Mouse (Mus musculus) E14TG2a.4 (cell line): Measurements from ENCODE around the gene Olfr312.

Experiments
- H3K27me3 ChIP-seq: 2 replicates; pipeline ENCODE4 v1.6.1; 2014; ENCODE audit warnings: low read length, control low read depth; ENCODE audit not compliant: insufficient read depth
- H3K36me3 ChIP-seq: 2 replicates; pipeline ENCODE4 v1.6.1; 2014; ENCODE audit warnings: low read length, control low read depth; ENCODE audit not compliant: insufficient read depth
- H3K4me1 ChIP-seq: replicated peaks from 2 replicates; pipeline ENCODE4 v1.6.1; 2014; ENCODE audit warnings: low read depth, low read length, control low read depth
- H3K4me3 ChIP-seq: replicated peaks from 2 replicates; pipeline ENCODE4 v1.5.1; 2014; ENCODE audit warnings: mild to moderate bottlenecking, low read length
- H3K9me3 ChIP-seq: 2 replicates; pipeline ENCODE4 v1.6.1; 2014; ENCODE audit warnings: low read length, control low read depth
- CTCF ChIP-seq: conservative IDR thresholded peaks from 2 replicates; pipeline ENCODE4 v1.5.1; 2014; ENCODE audit warnings: low read length
- NANOG ChIP-seq: IDR thresholded peaks from 2 replicates; pipeline ENCODE4 v1.6.1; 2014; ENCODE audit warnings: borderline replicate concordance, low read length, mixed read lengths
- POU5F1 ChIP-seq: IDR thresholded peaks from 2 replicates; pipeline ENCODE4 v1.6.1; 2014; ENCODE audit warnings: low read length, borderline replicate concordance

Gene Olfr312

DNA sequence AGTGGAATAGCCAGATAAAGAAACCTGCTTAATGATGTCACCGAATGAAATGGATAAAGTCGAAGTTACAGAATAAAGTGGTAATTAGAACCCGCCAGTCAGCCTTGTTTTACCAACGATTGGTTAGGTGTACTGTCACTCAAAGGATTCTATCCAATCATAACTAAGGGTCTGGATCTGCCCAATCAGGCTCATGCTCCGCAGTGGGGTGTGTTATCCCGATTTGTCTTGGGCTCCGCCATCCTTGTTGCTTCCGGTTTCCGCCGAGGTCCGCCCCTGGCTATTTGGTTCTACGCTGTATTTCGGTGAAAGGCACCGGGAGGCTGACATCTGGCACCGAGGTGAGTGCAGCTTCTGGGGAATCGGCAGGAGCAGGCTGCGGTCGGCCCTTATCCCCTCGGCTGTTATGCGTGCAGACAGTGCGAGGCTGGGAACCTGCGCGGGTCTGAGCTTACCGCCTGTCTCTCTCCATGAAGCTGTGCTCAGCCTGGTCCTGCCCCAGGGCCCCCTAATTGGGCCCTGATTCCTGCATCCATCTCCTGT is 18.0 kb downstream of the Olfr312 start, which contains the start of gene Gm12258:
Gm12258 (plus strand) TSS at position 240 of the 543 bp plus-strand sequence.
- Histone ChIP-seq H3K36me3 (peaks cover 14% of the 10 kb centered on the region), H3K27me3 (no peaks in the 10 kb centered on the region), H3K9me3 (peaks cover 5% of the 10 kb centered on the region; the same call in 1 of the 2 replicates), H3K4me1 (peaks cover 7% of the 10 kb centered on the region), H3K4me3 (peak within 1 kb of the TSS; percentile 92)
- TF ChIP-seq CTCF (no peak), NANOG (no peak), POU5F1 (no peak)

DNA sequence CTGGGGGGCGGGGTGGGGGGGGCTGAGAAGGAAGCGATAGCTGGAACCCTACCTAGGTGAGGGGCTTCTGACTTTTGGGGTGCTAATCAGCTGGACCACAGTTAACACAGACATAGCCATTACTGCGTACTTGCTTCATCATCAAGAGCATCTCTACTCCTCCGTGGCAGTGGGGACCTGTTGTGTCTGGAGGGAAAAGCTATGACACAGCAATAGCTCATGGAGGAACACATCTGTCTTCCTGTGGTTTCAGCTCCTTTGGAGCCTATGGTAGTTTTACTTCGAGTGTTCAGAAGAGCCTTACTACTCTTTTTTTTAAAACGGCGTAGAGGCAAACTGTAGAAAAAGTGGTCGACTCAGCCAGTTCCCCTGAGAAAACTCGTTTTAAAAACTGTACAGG is 18.6 kb downstream of the Olfr312 start:
- H3K4me3 ChIP-seq = peak overlapping the region; percentile 92

DNA sequence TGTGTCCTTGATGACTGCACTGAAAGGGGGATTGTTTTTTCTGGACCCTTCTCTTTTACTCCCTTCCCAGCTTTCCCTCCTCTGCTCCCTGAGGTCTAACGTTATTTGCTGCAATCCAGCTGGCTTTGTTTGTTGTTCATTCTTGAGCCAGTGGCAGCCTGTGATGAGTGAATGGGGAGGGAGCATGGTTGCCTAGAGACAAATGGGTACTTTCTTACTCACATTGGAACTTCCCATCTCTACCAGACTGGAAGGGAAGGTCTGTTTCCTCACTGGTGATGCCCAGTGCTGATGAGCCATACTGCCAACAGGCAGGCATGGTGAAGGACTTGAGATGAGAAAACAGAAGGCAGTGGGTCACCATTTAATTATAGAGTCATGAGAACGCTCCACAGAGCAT is 20.7 kb downstream of the Olfr312 start:
- TF ChIP-seq NANOG = no peak
- no peak for TF ChIP-seq CTCF
- no peak for TF ChIP-seq POU5F1
- H3K9me3 ChIP-seq = peaks cover 5% of the 10 kb centered on the region; the same call in 1 of the 2 replicates
- H3K4me1 ChIP-seq = peaks cover 7% of the 10 kb centered on the region
- H3K27me3 ChIP-seq = no peaks in the 10 kb centered on the region
- H3K4me3 ChIP-seq = no peak overlapping the region
- peaks cover 21% of the 10 kb centered on the region for H3K36me3 ChIP-seq

More for the DNA sequence above, 18.6 kb downstream of the Olfr312 start:
- no peaks in the 10 kb centered on the region for H3K27me3 ChIP-seq
- TF ChIP-seq NANOG (no peak), CTCF (no peak), POU5F1 (no peak)
- peaks cover 7% of the 10 kb centered on the region for H3K4me1 ChIP-seq
- peaks cover 5% of the 10 kb centered on the region; the same call in 1 of the 2 replicates for H3K9me3 ChIP-seq
- peaks cover 14% of the 10 kb centered on the region for H3K36me3 ChIP-seq

DNA sequence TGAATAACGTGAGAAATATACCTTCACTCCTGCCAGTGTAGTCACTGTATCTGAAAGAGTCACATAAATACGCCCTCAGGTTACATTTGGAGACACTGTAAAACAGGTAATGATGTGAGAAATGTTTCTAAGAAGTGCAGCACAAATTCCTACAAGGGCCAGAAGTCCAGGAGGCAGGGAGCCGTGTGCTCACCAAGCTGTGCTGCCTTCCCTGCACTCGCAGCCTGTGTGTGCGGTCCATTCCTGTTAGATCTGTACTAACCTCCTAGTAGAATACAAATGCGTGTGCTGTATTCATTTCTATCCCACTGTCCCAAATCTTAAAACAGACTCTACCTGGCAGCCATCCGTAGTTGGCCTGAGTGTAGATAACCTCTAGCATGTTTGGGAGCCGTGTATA is 31.7 kb downstream of the Olfr312 start:
- no peak for TF ChIP-seq CTCF
- TF ChIP-seq POU5F1 = no peak
- TF ChIP-seq NANOG = no peak
- H3K9me3 ChIP-seq = no peaks in the 10 kb centered on the region
- H3K4me3 ChIP-seq = no peak overlapping the region
- H3K36me3 ChIP-seq = peaks cover 34% of the 10 kb centered on the region
- H3K27me3 ChIP-seq = no peaks in the 10 kb centered on the region
- H3K4me1 ChIP-seq = no peaks in the 10 kb centered on the region

DNA sequence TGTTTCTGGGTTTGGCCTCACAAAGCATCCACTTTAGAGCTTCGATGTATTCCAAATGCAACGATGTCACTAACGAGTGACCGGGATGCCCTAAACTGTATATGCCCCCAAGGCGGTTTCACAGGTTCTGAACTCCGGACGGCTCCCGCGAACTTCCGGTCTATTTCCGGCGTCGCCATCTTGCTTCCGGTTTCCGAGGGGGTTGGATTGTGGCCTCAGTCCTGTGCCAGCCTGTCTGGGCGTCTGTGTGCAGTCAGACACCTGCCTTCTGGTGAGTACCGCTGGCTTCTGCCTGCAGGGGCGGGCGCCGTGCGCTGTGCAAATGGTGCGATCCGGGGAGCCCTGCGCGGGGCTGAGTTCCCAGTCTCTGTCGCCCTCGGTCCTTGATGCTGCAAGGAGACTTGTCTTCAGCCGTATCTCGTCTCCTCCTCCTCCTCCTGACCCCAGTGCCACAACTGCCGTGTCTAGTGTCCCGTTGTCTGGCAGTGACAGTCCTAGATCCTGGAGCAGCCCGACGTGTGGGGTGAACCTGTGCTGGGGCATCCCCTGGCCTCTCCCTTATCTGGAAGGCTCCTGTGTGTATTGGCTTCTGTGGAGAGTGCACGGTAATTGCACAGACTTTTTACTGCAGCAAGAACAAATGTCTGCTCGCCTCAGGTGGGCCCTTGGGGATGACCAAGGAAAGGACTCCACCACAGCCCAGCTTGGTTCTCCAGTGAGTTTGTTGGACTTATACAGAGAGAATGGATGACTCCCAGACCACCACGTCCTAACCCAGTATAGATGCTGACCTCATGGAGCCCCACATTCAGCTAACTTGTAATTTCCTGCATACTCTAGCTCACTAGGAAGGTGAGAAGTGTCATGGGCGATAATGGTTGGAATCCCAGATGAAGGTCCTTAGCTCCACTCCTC is 38.3 kb downstream of the Olfr312 start, which contains the start of gene 2810021J22Rik:
2810021J22Rik (plus strand) TSS at position 178 of the 915 bp plus-strand sequence.
- Histone ChIP-seq H3K4me1 (peaks cover 12% of the 10 kb centered on the region), H3K27me3 (no peaks in the 10 kb centered on the region), H3K4me3 (peak within 1 kb of the TSS; percentile 85), H3K36me3 (peaks cover 30% of the 10 kb centered on the region), H3K9me3 (no peaks in the 10 kb centered on the region)
- TF ChIP-seq POU5F1 = no peak
- TF ChIP-seq NANOG = no peak
- no peak for TF ChIP-seq CTCF

DNA sequence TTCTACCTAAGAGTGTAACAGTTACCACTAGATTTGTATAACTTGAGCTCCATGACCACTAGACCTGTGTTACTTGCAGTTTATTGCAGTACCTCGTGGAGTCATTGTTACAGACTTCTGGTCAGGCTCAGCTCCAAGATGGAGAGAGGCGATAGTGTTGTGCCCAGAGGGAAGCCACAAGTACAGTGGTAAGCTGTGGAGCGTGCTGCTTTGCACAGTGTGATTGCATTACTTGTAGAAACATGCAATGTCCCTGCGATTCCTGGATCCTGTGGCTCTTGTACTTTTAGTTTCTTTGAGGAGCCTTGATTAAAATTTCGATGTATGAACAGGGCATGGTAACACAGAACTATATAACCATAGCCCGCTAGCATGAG is 38.9 kb downstream of the Olfr312 start:
- Histone ChIP-seq H3K9me3 (no peaks in the 10 kb centered on the region), H3K27me3 (no peaks in the 10 kb centered on the region), H3K36me3 (peaks cover 31% of the 10 kb centered on the region), H3K4me3 (peak overlapping the region; percentile 85), H3K4me1 (peaks cover 12% of the 10 kb centered on the region)
- TF ChIP-seq POU5F1 (no peak), CTCF (no peak), NANOG (no peak)

DNA sequence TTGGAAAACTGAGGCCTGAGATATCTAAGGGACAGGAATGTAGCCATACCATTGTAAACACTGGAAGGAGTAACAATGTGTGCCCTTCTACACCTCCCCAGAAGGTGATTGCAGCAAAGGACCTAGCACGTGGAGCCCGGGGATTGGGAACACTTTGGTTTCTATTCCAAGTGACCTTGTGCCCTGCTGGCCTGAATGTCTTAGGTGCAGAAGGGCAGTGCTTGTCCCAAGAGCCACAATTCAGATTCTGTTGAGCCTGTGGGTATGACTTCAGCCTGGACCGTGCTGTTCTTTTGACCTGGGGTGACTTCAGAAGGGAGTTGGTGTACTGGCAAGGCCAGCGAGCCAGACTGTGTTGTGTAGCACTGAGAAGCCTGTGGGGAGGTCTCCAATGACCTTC is 41.9 kb downstream of the Olfr312 start:
- H3K4me3 ChIP-seq = no peak overlapping the region
- H3K27me3 ChIP-seq = no peaks in the 10 kb centered on the region
- peaks cover 31% of the 10 kb centered on the region for H3K36me3 ChIP-seq
- TF ChIP-seq NANOG (no peak), CTCF (no peak)
- H3K9me3 ChIP-seq = no peaks in the 10 kb centered on the region
- H3K4me1 ChIP-seq = peaks cover 12% of the 10 kb centered on the region

DNA sequence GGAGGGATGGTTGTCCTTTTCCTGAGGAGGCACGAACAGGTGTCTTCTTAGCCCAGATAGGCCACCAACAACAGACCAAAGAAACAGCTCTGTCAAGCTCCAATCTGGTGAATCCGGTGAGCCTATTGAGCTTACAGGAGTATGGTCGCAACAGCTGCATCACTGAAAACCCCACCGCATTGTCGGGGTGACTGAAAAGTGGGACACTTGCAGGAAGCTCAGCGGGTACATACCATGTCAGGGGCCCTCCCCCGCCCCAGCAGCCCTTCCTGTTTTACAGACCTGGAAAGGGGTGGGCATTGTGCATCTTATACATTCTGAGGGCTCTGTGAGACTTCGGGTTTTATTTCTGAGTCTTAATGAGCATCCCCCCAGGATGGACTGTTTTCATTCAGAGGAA is 54.7 kb downstream of the Olfr312 start:
- Histone ChIP-seq H3K4me1 (no peaks in the 10 kb centered on the region), H3K9me3 (no peaks in the 10 kb centered on the region), H3K27me3 (no peaks in the 10 kb centered on the region), H3K36me3 (peaks cover 44% of the 10 kb centered on the region), H3K4me3 (no peak overlapping the region)
- TF ChIP-seq POU5F1 = no peak
